Mouse (Mus musculus) E14TG2a.4 (cell line): ENCODE measurements at regions not wholly inside any gene's neighbourhood (a gene's known extent, or its start where the extent isn't known, plus 50 kb on each side); places are given as distances from the start of the nearest gene placed in this dataset.
"Not testable (repeated sequence)": the region's sequence is repeated elsewhere in the genome, so short reads cannot be mapped to it uniquely, and the experiment has no call there.

Experiments used
- H3K27me3 ChIP-seq: 2 replicates; pipeline ENCODE4 v1.6.1; 2014; ENCODE audit warnings: low read length, control low read depth; ENCODE audit not compliant: insufficient read depth
- H3K36me3 ChIP-seq: 2 replicates; pipeline ENCODE4 v1.6.1; 2014; ENCODE audit warnings: low read length, control low read depth; ENCODE audit not compliant: insufficient read depth
- H3K4me1 ChIP-seq: replicated peaks from 2 replicates; pipeline ENCODE4 v1.6.1; 2014; ENCODE audit warnings: low read depth, low read length, control low read depth
- H3K4me3 ChIP-seq: replicated peaks from 2 replicates; pipeline ENCODE4 v1.5.1; 2014; ENCODE audit warnings: mild to moderate bottlenecking, low read length
- H3K9me3 ChIP-seq: 2 replicates; pipeline ENCODE4 v1.6.1; 2014; ENCODE audit warnings: low read length, control low read depth
- CTCF ChIP-seq: conservative IDR thresholded peaks from 2 replicates; pipeline ENCODE4 v1.5.1; 2014; ENCODE audit warnings: low read length
- NANOG ChIP-seq: IDR thresholded peaks from 2 replicates; pipeline ENCODE4 v1.6.1; 2014; ENCODE audit warnings: borderline replicate concordance, low read length, mixed read lengths
- POU5F1 ChIP-seq: IDR thresholded peaks from 2 replicates; pipeline ENCODE4 v1.6.1; 2014; ENCODE audit warnings: low read length, borderline replicate concordance

- Histone ChIP-seq H3K9me3 (no peaks in the 10 kb centered on the region), H3K27me3 (0 out of 2 replicates have a peak, but pooled peaks cover 2% of the 10 kb centered on the region), H3K4me1 (peaks cover 21% of the 10 kb centered on the region), H3K4me3 (no peak overlapping the region), H3K36me3 (no peaks in the 10 kb centered on the region)
- TF ChIP-seq POU5F1: no peak
- no peak for TF ChIP-seq NANOG
Observed at GRCm38 (mm10) chr2:44513080-44513724, 414.3 kb downstream of the Gtdc1 start.

GRCm38 (mm10) chr2:44512334-44512733 lies 415.1 kb downstream of the Gtdc1 start:
- 0 out of 2 replicates have a peak, but pooled peaks cover 2% of the 10 kb centered on the region for H3K27me3 ChIP-seq
- H3K4me1 ChIP-seq: peaks cover 15% of the 10 kb centered on the region
- H3K4me3 ChIP-seq: no peak overlapping the region
- H3K9me3 ChIP-seq: no peaks in the 10 kb centered on the region
- H3K36me3 ChIP-seq: no peaks in the 10 kb centered on the region
- TF ChIP-seq NANOG (no peak), CTCF (no peak), POU5F1 (no peak)

GRCm38 (mm10) chr2:44509101-44509500 lies 418.4 kb downstream of the Gtdc1 start:
- TF ChIP-seq CTCF (no peak), NANOG (no peak), POU5F1 (no peak)
- no peaks in the 10 kb centered on the region for H3K36me3 ChIP-seq
- H3K4me1 ChIP-seq: peaks cover 18% of the 10 kb centered on the region
- H3K4me3 ChIP-seq: no peak overlapping the region
- no peaks in the 10 kb centered on the region for H3K27me3 ChIP-seq
- peaks cover 6% of the 10 kb centered on the region for H3K9me3 ChIP-seq

GRCm38 (mm10) chr2:44504273-44504672 lies 423.2 kb downstream of the Gtdc1 start:
- H3K4me1 ChIP-seq: peaks cover 15% of the 10 kb centered on the region
- H3K27me3 ChIP-seq: no peaks in the 10 kb centered on the region
- no peak overlapping the region for H3K4me3 ChIP-seq
- peaks cover 6% of the 10 kb centered on the region for H3K9me3 ChIP-seq
- no peaks in the 10 kb centered on the region for H3K36me3 ChIP-seq
- no peak for TF ChIP-seq NANOG
- no peak for TF ChIP-seq POU5F1
- TF ChIP-seq CTCF: no peak

GRCm38 (mm10) chr2:44490806-44491205 lies 436.7 kb downstream of the Gtdc1 start:
- not testable (repeated sequence) for H3K36me3 ChIP-seq, H3K4me3 ChIP-seq, H3K27me3 ChIP-seq, H3K9me3 ChIP-seq, H3K4me1 ChIP-seq

GRCm38 (mm10) chr2:44490230-44490629 lies 437.2 kb downstream of the Gtdc1 start:
- H3K36me3 ChIP-seq: no peaks in the 10 kb centered on the region
- peaks cover 10% of the 10 kb centered on the region for H3K9me3 ChIP-seq
- H3K4me3 ChIP-seq: no peak overlapping the region
- H3K27me3 ChIP-seq: no peaks in the 10 kb centered on the region
- TF ChIP-seq NANOG (no peak), CTCF (no peak), POU5F1 (no peak)
- no peaks in the 10 kb centered on the region for H3K4me1 ChIP-seq

GRCm38 (mm10) chr2:44485880-44486279 lies 441.6 kb downstream of the Gtdc1 start:
- no peaks in the 10 kb centered on the region for H3K27me3 ChIP-seq
- H3K4me3 ChIP-seq: no peak overlapping the region
- peaks cover 35% of the 10 kb centered on the region for H3K9me3 ChIP-seq
- peaks cover 3% of the 10 kb centered on the region; the same call in 1 of the 2 replicates for H3K4me1 ChIP-seq
- peaks cover 7% of the 10 kb centered on the region; the same call in 1 of the 2 replicates for H3K36me3 ChIP-seq
- no peak for TF ChIP-seq POU5F1
- TF ChIP-seq NANOG: no peak
- TF ChIP-seq CTCF: no peak

GRCm38 (mm10) chr2:44479746-44480145 lies 447.7 kb downstream of the Gtdc1 start:
- H3K27me3 ChIP-seq: no peaks in the 10 kb centered on the region
- peaks cover 30% of the 10 kb centered on the region for H3K9me3 ChIP-seq
- peaks cover 7% of the 10 kb centered on the region; the same call in 1 of the 2 replicates for H3K36me3 ChIP-seq
- TF ChIP-seq CTCF (no peak), POU5F1 (no peak), NANOG (no peak)
- no peak overlapping the region for H3K4me3 ChIP-seq
- H3K4me1 ChIP-seq: peaks cover 3% of the 10 kb centered on the region; the same call in 1 of the 2 replicates

- Histone ChIP-seq H3K4me1 (peaks cover 6% of the 10 kb centered on the region; the same call in 1 of the 2 replicates), H3K4me3 (no peak overlapping the region), H3K27me3 (no peaks in the 10 kb centered on the region), H3K36me3 (no peaks in the 10 kb centered on the region), H3K9me3 (peaks cover 10% of the 10 kb centered on the region)
- TF ChIP-seq CTCF (no peak), NANOG (no peak), POU5F1 (no peak)
Observed at GRCm38 (mm10) chr2:44475456-44475855, 452.0 kb downstream of the Gtdc1 start.
